Mouse (Mus musculus) E14TG2a.4 (cell line): ENCODE measurements around the gene Pold1.

Experiments used
- CTCF ChIP-seq: conservative IDR thresholded peaks from 2 replicates; pipeline ENCODE4 v1.5.1; 2014; ENCODE audit warnings: low read length
- NANOG ChIP-seq: IDR thresholded peaks from 2 replicates; pipeline ENCODE4 v1.6.1; 2014; ENCODE audit warnings: borderline replicate concordance, low read length, mixed read lengths
- POU5F1 ChIP-seq: IDR thresholded peaks from 2 replicates; pipeline ENCODE4 v1.6.1; 2014; ENCODE audit warnings: low read length, borderline replicate concordance

DNA sequence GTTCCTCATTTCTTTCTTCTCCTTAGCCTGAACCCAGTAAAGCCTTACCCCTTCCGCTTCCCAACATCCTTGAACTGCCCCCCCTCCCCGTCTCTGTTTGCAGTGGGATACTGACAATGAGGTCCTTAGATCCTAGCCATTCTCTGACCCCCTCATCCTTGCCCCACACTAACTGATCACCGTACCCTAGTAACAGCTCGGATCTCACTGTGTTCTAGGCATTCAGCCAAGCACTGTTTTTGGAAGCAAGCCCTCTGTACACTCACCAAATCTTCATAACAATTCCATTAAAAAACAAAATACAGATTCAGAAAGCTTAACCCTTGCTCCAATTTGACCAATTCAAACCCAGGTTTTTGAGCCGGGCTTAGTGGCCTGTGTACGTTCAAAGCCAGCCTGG is 45.6 kb upstream of the Pold1 start:
- TF ChIP-seq CTCF (no peak), NANOG (no peak), POU5F1 (no peak)
